Mouse (Mus musculus) neural tube, embryonic 14.5 days (tissue): ENCODE measurements around the gene Sema3a. TPM values are rescaled to one million over a fixed set of nuclear protein-coding genes. Genes with fewer than 3 reads are reported as not detected.

Experiments used
- ATAC-seq: fragments of 200-750 bp; cut with Nextera tagmentation; 2 replicates; pipeline ENCODE4 v1.8.0; 2017; ENCODE audit warnings: low read depth, mild to moderate bottlenecking, moderate TSS enrichment, moderate library complexity
- H3K27ac ChIP-seq: fragments of 300-500 bp; sonication (generic); 2 replicates; pipeline ENCODE4 v1.5.1; 2014; ENCODE audit warnings: low read depth, mild to moderate bottlenecking, control low read depth, low read length, moderate library complexity, mixed read lengths
- H3K27me3 ChIP-seq: fragments of 300-500 bp; sonication (generic); 2 replicates; pipeline ENCODE4 v1.6.1; 2014; ENCODE audit warnings: low read length; ENCODE audit not compliant: control insufficient read depth, insufficient read depth
- H3K36me3 ChIP-seq: fragments of 300-500 bp; sonication (generic); 2 replicates; pipeline ENCODE4 v1.6.1; 2014; ENCODE audit warnings: low read length, mixed read lengths; ENCODE audit not compliant: control insufficient read depth, insufficient read depth
- H3K4me1 ChIP-seq: fragments of 300-500 bp; sonication (generic); 2 replicates; pipeline ENCODE4 v1.6.1; 2014; ENCODE audit warnings: low read length; ENCODE audit not compliant: control insufficient read depth, insufficient read depth
- H3K4me2 ChIP-seq: fragments of 300-500 bp; sonication (generic); 2 replicates; pipeline ENCODE4 v1.6.1; 2014; ENCODE audit warnings: mild to moderate bottlenecking, low read depth, low read length, control low read depth
- H3K4me3 ChIP-seq: fragments of 300-500 bp; sonication (generic); 2 replicates; pipeline ENCODE4 v1.5.1; 2014; ENCODE audit warnings: low read depth, low read length, control low read depth, mixed read lengths
- H3K9ac ChIP-seq: fragments of 300-500 bp; sonication (generic); replicated peaks from 2 replicates; pipeline ENCODE4 v1.6.1; 2014; ENCODE audit warnings: low read depth, mild to moderate bottlenecking, control low read depth, low read length, mixed read lengths
- H3K9me3 ChIP-seq: fragments of 300-500 bp; sonication (generic); 2 replicates; pipeline ENCODE4 v1.6.1; 2016; ENCODE audit warnings: low read length; ENCODE audit not compliant: control insufficient read depth
- WGBS: fragments of 180-500 bp; shearing (Covaris S2); extraction: QIAGEN DNeasy Blood & Tissue Kit; methylation state at CpG from one replicate; pipeline ENCODE4 v1.1.7; 2014; 5-methylcytosine and 5-hydroxymethylcytosine counted together
- polyA plus RNA-seq: library from polyadenylated mRNA; unstranded; fragments of >200 nt; fragmentation: Nextera tagmentation; extraction: Ambion mirVana; gene quantifications from 2 replicates; pipeline ENCODE4 v1.2.1, GENCODE M21; 2014

Gene Sema3a
- polyA plus RNA-seq, 1 experiment from 2014 or later: 34.6 TPM

DNA sequence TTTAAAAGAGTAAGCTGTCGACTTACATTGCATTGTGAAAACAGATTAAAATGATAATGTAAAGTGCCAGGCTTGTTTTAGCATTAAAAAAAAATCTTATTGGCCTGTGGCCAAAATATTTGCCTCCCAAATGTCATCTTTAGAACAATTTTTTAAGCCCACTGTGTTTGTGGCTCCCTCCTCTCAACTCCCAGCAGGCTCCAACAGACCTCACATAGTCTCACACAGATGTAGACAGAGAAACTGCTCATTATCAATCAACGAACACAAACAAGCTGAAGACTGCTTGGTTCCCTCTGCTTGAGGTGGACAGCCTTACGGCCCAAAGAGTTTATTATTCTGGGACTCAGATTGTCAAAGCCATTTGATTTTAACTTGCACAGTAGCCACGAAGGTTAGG lies 226.4 kb downstream of the Sema3a start:
- H3K36me3 ChIP-seq: no peaks in the 10 kb centered on the region
- 51% methylated on average over 4 of the region's 4 CpGs for WGBS
- no peak overlapping the region for H3K9ac ChIP-seq
- H3K4me2 ChIP-seq: no peak overlapping the region
- no peak overlapping the region for H3K27ac ChIP-seq
- ATAC-seq: no peak
- H3K4me3 ChIP-seq: no peak overlapping the region
- no peaks in the 10 kb centered on the region for H3K27me3 ChIP-seq
- H3K4me1 ChIP-seq: no peaks in the 10 kb centered on the region
- H3K9me3 ChIP-seq: no peaks in the 10 kb centered on the region

DNA sequence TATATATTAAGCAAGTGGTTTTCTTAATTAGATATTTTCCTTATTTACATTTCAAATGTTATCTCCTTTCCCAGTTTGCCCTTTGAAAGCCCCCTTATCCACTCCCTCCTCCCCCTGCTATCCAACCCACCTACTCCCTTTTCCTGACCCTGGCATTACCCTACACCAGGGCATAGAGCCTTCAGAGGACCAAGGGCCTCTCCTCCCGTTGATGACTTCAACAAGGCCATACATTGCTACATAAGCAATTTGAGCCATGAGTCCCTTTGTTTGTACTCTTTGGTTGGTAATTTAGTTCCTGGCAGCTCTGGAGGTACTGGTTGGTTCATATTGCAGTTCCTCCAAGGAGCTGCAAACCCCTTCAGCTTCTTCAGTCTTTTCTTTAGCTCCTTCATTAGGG lies 227.8 kb downstream of the Sema3a start:
- Histone ChIP-seq H3K27me3 (no peaks in the 10 kb centered on the region), H3K4me1 (no peaks in the 10 kb centered on the region), H3K9me3 (no peaks in the 10 kb centered on the region), H3K4me2 (no peak overlapping the region), H3K9ac (no peak overlapping the region), H3K4me3 (no peak overlapping the region), H3K27ac (no peak overlapping the region), H3K36me3 (no peaks in the 10 kb centered on the region)
- WGBS: 76% methylated on average over 1 of the region's 1 CpGs
- ATAC-seq: no peak

DNA sequence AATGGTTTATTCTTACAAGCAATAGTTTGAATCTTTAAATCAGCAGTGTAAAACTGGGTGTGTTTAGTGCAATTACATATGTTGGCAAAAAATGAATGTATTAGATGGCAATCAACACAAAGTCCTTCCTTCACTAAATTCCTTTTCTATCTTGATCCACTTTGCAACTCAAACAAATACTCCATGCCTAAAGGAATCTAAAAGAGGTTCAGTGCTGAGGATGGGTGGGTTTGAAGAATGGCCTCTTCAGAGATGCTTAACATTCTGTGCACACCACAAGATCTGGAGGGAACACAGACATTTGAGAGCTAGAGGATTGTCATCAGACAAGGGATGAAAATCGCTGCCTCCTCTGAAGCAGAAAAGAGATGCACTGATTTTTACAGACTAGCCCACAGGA lies 228.3 kb downstream of the Sema3a start:
- WGBS: 81% methylated on average over 1 of the region's 1 CpGs
- Histone ChIP-seq H3K9ac (no peak overlapping the region), H3K27ac (no peak overlapping the region), H3K4me2 (no peak overlapping the region), H3K9me3 (no peaks in the 10 kb centered on the region), H3K4me1 (no peaks in the 10 kb centered on the region), H3K27me3 (no peaks in the 10 kb centered on the region), H3K4me3 (no peak overlapping the region), H3K36me3 (no peaks in the 10 kb centered on the region)
- no peak for ATAC-seq

GRCm38 (mm10) chr5:13354913-13355312 lies 229.7 kb downstream of the Sema3a start:
- H3K9ac ChIP-seq: no peak overlapping the region
- no peaks in the 10 kb centered on the region for H3K27me3 ChIP-seq
- no peak overlapping the region for H3K27ac ChIP-seq
- 90% methylated on average over 1 of the region's 1 CpGs for WGBS
- H3K9me3 ChIP-seq: no peaks in the 10 kb centered on the region
- no peak overlapping the region for H3K4me3 ChIP-seq
- no peak overlapping the region for H3K4me2 ChIP-seq
- no peaks in the 10 kb centered on the region for H3K36me3 ChIP-seq
- no peak for ATAC-seq
- no peaks in the 10 kb centered on the region for H3K4me1 ChIP-seq

- no peaks in the 10 kb centered on the region for H3K36me3 ChIP-seq
- no peak overlapping the region for H3K4me2 ChIP-seq
- no peak overlapping the region for H3K27ac ChIP-seq
- H3K27me3 ChIP-seq: no peaks in the 10 kb centered on the region
- no peak for ATAC-seq
- no peak overlapping the region for H3K9ac ChIP-seq
- H3K4me1 ChIP-seq: no peaks in the 10 kb centered on the region
- H3K9me3 ChIP-seq: no peaks in the 10 kb centered on the region
- 58% methylated on average over 4 of the region's 4 CpGs for WGBS
- H3K4me3 ChIP-seq: no peak overlapping the region
These were observed 233.6 kb downstream of the Sema3a start for GRCm38 (mm10) chr5:13358770-13359169.

DNA sequence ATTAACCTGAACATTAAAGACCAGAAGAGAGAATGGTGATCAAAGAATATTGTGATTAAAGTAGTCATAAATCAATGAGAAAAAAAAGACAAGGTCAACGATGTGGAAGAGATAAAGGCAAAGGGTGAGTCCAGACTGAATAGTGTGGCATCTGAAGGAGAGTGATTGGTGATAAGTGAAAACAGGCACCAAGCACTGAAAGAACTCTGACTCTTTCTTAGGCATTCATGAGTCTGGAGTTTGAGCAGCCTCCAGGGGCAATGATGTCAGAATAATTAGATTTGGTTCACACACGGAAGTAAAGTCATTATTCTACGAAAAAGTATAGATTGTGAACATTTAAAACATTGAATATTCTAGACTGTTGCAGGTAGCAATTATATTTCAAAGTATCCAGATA lies 235.5 kb downstream of the Sema3a start:
- H3K36me3 ChIP-seq: no peaks in the 10 kb centered on the region
- ATAC-seq: no peak
- WGBS: 23% methylated on average over 3 of the region's 3 CpGs

GRCm38 (mm10) chr5:13365108-13365507 lies 239.9 kb downstream of the Sema3a start:
- H3K4me3 ChIP-seq: no peak overlapping the region
- H3K4me2 ChIP-seq: no peak overlapping the region
- no peak for ATAC-seq
- no peak overlapping the region for H3K27ac ChIP-seq
- no peaks in the 10 kb centered on the region for H3K4me1 ChIP-seq
- WGBS: 91% methylated on average over 2 of the region's 2 CpGs
- no peak overlapping the region for H3K9ac ChIP-seq
- H3K27me3 ChIP-seq: no peaks in the 10 kb centered on the region
- no peaks in the 10 kb centered on the region for H3K9me3 ChIP-seq
- no peaks in the 10 kb centered on the region for H3K36me3 ChIP-seq

More for the DNA sequence above, 235.5 kb downstream of the Sema3a start:
- H3K27ac ChIP-seq: no peak overlapping the region
- H3K4me1 ChIP-seq: no peaks in the 10 kb centered on the region
- no peak overlapping the region for H3K9ac ChIP-seq
- H3K27me3 ChIP-seq: no peaks in the 10 kb centered on the region
- H3K9me3 ChIP-seq: no peaks in the 10 kb centered on the region
- no peak overlapping the region for H3K4me2 ChIP-seq
- H3K4me3 ChIP-seq: no peak overlapping the region

DNA sequence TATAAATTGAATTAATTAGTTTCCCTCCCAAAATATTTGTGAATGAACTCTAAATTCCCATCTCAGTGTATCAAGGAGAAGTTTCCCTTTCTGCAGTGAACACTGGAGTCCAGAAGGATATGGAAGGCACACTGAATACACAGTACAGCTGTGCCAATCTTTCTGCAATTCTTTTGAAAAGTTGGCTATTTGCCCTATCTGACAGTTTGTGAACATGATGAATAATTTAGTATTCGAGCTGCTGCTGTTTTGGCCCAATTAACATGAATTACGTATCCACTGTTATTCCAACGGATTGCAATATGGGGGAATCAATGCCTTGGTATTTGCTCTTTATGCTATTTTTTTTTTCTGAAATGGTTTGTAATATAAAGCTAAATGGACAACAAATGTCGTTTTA lies 254.0 kb downstream of the Sema3a start:
- WGBS: 68% methylated on average over 4 of the region's 4 CpGs
- Histone ChIP-seq H3K27ac (no peak overlapping the region), H3K27me3 (no peaks in the 10 kb centered on the region), H3K9ac (no peak overlapping the region), H3K9me3 (no peaks in the 10 kb centered on the region), H3K4me1 (no peaks in the 10 kb centered on the region), H3K4me2 (no peak overlapping the region), H3K36me3 (no peaks in the 10 kb centered on the region), H3K4me3 (no peak overlapping the region)
- ATAC-seq: no peak

DNA sequence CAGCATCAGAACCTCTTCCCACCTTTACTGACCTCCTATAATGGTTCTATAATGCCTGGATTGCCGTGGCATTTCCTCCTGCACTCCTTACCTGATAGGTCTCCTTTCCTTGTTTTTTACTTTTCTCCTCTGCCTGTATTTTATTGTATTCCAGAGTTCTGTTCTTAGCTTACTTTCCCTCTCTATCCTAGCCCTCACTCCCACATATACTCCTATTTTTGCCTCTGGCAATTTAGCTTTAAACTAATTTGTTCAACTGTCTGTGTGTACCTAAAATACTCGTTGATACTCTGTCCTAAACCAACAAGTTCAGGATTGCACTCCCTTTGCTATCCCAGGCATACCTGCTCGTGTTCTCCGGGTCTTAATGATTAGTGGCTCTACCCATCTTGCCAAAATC lies 258.8 kb downstream of the Sema3a start:
- no peak overlapping the region for H3K4me2 ChIP-seq
- H3K27ac ChIP-seq: no peak overlapping the region
- H3K36me3 ChIP-seq: no peaks in the 10 kb centered on the region
- H3K27me3 ChIP-seq: no peaks in the 10 kb centered on the region
- no peak for ATAC-seq
- H3K9me3 ChIP-seq: no peaks in the 10 kb centered on the region
- no peak overlapping the region for H3K9ac ChIP-seq
- no peaks in the 10 kb centered on the region for H3K4me1 ChIP-seq
- 31% methylated on average over 4 of the region's 4 CpGs for WGBS
- H3K4me3 ChIP-seq: no peak overlapping the region

DNA sequence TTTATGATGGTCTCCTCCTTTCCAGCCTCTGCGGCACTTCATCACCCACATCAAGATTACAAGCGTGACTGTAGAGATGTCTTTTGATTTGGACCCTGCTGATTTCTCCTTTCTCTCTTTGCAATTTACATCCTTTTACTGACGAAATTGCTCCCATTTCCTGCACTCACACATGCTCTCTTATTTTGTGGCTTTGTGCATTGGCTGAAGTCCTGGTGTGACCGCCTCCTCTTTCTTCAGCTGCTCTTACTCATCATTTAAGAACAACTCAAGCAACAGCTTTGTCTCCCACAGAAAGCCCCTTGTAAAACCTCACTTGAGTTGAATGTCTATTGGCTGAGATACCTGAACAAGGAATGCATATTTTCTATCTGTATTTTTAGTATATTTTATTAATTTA lies 259.5 kb downstream of the Sema3a start:
- Histone ChIP-seq H3K4me3 (no peak overlapping the region), H3K9me3 (no peaks in the 10 kb centered on the region), H3K27ac (no peak overlapping the region), H3K9ac (no peak overlapping the region), H3K36me3 (no peaks in the 10 kb centered on the region), H3K27me3 (no peaks in the 10 kb centered on the region), H3K4me2 (no peak overlapping the region), H3K4me1 (no peaks in the 10 kb centered on the region)
- WGBS: 14% methylated on average over 4 of the region's 4 CpGs
- ATAC-seq: no peak
